Mouse (Mus musculus) stomach, embryonic 14.5 days (tissue): ENCODE data around the gene Cfap44. TPM values are rescaled to one million over a fixed set of nuclear protein-coding genes. Genes with fewer than 3 reads are reported as not detected.

ENCODE experiments used
- ATAC-seq: fragments of 200-750 bp; cut with Nextera tagmentation; 2 replicates; pipeline ENCODE4 v1.8.0; 2017; ENCODE audit warnings: low read depth, moderate TSS enrichment; ENCODE audit not compliant: insufficient number of reproducible peaks, insufficient read depth, low FRiP score
- H3K27ac ChIP-seq: fragments of 300-500 bp; sonication (generic); 2 replicates; pipeline ENCODE4 v1.5.1; 2014; ENCODE audit warnings: mild to moderate bottlenecking, low read length, moderate library complexity, mixed read lengths
- H3K27me3 ChIP-seq: fragments of 300-500 bp; sonication (generic); 2 replicates; pipeline ENCODE4 v1.6.1; 2014; ENCODE audit warnings: low read length, control low read depth, mixed read lengths; ENCODE audit not compliant: control insufficient read depth, insufficient read depth
- H3K36me3 ChIP-seq: fragments of 300-500 bp; sonication (generic); 2 replicates; pipeline ENCODE4 v1.6.1; 2014; ENCODE audit warnings: mild to moderate bottlenecking, control low read depth, low read length, moderate library complexity, mixed read lengths; ENCODE audit not compliant: control insufficient read depth, insufficient read depth
- H3K4me1 ChIP-seq: fragments of 300-500 bp; sonication (generic); 2 replicates; pipeline ENCODE4 v1.6.1; 2014; ENCODE audit warnings: low read length, control low read depth, mixed read lengths; ENCODE audit not compliant: control insufficient read depth, insufficient read depth
- H3K4me2 ChIP-seq: fragments of 300-500 bp; sonication (generic); replicated peaks from 2 replicates; pipeline ENCODE4 v1.6.1; 2014; ENCODE audit warnings: low read depth, low read length, control low read depth
- H3K4me3 ChIP-seq: fragments of 300-500 bp; sonication (generic); 2 replicates; pipeline ENCODE4 v1.5.1; 2014; ENCODE audit warnings: low read depth, low read length, control low read depth
- H3K9ac ChIP-seq: fragments of 300-500 bp; sonication (generic); replicated peaks from 2 replicates; pipeline ENCODE4 v1.6.1; 2014; ENCODE audit warnings: low read depth, mild to moderate bottlenecking, control low read depth, low read length, moderate library complexity, mixed read lengths
- H3K9me3 ChIP-seq: fragments of 300-500 bp; sonication (generic); 2 replicates; pipeline ENCODE4 v1.6.1; 2016; ENCODE audit warnings: low read depth, low read length, control low read depth; ENCODE audit not compliant: control insufficient read depth
- WGBS: fragments of 180-500 bp; shearing (Covaris S2); extraction: QIAGEN DNeasy Blood & Tissue Kit; methylation state at CpG from one replicate; pipeline ENCODE4 v1.1.7; 2014; 5-methylcytosine and 5-hydroxymethylcytosine counted together
- polyA plus RNA-seq: library from polyadenylated mRNA; unstranded; fragments of >200 nt; fragmentation: Nextera tagmentation; extraction: Ambion mirVana; gene quantifications from 2 replicates; pipeline ENCODE4 v1.2.1, GENCODE M21; 2014

The Cfap44 gene
- 0.25 and 0.48 TPM in 2 replicates for polyA plus RNA-seq

- H3K36me3 ChIP-seq: no peaks in the 10 kb centered on the region
- ATAC-seq: peak; percentile 84
- H3K9ac ChIP-seq: no peak within 1 kb of the TSS
- 1% methylated on average over 17 of the region's 17 CpGs for WGBS
- peaks cover 6% of the 10 kb centered on the region; the same call in 1 of the 2 replicates for H3K9me3 ChIP-seq
- peak within 1 kb of the TSS; percentile 17 for H3K4me3 ChIP-seq
- H3K4me1 ChIP-seq: peaks cover 5% of the 10 kb centered on the region; the same call in 1 of the 2 replicates
- H3K27ac ChIP-seq: no peak within 1 kb of the TSS
- no peaks in the 10 kb centered on the region for H3K27me3 ChIP-seq
- H3K4me2 ChIP-seq: peak within 1 kb of the TSS; percentile 49
Observed at GRCm38 (mm10) chr16:44394577-44395243, at the start of gene Cfap44. TSS of gene Cfap44 (plus strand) at chr16:44394796.

DNA sequence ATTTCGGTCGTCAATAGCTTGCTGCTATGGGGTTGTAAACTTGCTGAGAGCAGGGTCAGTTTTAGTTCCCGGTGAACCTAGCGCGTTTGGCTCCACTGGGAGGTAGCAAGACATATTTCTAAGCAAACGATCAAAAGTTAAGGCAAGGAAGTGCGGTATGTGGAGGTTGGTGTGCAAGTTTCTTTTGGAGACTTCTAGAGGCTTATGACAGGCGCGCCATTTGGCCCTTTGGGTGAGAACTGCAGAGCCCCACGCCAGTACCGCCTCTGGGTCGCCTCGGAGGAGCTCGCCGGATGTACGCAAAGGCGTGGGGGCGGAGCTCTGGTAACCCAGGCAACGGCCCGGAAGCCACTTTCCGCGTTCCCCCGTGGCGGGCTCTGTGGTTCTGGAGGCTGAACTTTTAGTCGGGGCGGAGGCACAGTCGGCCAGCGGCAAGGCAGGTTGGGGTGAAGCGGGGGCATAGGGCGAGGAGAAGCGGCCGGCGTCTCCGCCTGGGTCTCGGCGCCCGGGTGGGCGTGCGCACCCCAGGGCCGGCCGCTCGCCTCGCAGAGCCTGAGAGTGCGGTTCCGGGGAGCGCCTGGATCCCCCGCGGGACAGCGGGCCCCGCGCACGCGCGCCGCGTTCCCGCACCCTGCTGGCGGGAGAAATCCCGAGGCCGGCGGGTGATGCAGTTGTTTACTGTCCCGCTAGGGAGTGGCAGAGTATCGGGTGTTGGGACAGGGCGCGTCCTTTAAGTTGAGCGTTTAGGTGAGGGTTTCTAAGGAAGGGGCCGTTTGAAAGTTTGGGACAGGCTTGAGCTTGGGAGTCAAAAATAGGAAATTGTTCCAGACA is 47.3 kb upstream of the Cfap44 start, which contains the start of gene Spice1:
Gene Spice1, plus strand, starts transcription at position 51 of the 831 bp plus-strand sequence.
- peak; percentile 99 for ATAC-seq
- H3K9ac ChIP-seq: peak within 1 kb of the TSS; percentile 67
- no peaks in the 10 kb centered on the region for H3K9me3 ChIP-seq
- H3K27me3 ChIP-seq: no peaks in the 10 kb centered on the region
- peak within 1 kb of the TSS; percentile 79 for H3K4me3 ChIP-seq
- no peaks in the 10 kb centered on the region for H3K36me3 ChIP-seq
- peak within 1 kb of the TSS; percentile 91 for H3K27ac ChIP-seq
- H3K4me2 ChIP-seq: peak within 1 kb of the TSS; percentile 72
- under 1% methylated on average over 60 of the region's 67 CpGs for WGBS
- H3K4me1 ChIP-seq: peaks cover 15% of the 10 kb centered on the region

GRCm38 (mm10) chr16:44349801-44350397 is 44.7 kb upstream of the Cfap44 start:
- Histone ChIP-seq H3K27ac (no peak overlapping the region), H3K27me3 (no peaks in the 10 kb centered on the region), H3K36me3 (no peaks in the 10 kb centered on the region), H3K9me3 (no peaks in the 10 kb centered on the region), H3K9ac (no peak overlapping the region), H3K4me2 (no peak overlapping the region), H3K4me3 (no peak overlapping the region), H3K4me1 (peaks cover 15% of the 10 kb centered on the region)
- no peak for ATAC-seq
- WGBS: 70% methylated on average over 4 of the region's 4 CpGs

DNA sequence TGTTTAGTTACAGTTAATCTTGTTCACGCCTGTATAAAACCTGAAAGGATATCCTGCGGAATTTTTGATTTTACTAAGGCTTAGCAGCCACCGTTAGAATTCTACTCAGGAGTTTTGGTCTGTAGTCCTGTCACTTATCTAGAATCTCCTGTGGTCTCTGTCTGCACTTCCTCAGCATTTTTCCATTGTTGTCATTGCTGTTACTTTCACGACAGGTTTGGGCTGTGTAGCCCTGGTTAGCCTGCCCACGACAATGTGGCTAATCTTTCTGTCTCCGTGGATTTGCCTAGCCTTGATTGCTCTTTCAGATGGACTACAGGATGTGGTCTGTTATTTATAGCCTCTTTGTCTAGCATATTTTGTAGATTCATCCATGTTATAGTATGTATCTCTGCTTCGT is 38.3 kb upstream of the Cfap44 start:
- Histone ChIP-seq H3K27ac (no peak overlapping the region), H3K27me3 (no peaks in the 10 kb centered on the region), H3K36me3 (no peaks in the 10 kb centered on the region; the same call in 1 of the 2 replicates), H3K9ac (no peak overlapping the region), H3K4me3 (no peak overlapping the region), H3K9me3 (no peaks in the 10 kb centered on the region), H3K4me1 (no peaks in the 10 kb centered on the region), H3K4me2 (no peak overlapping the region)
- 64% methylated on average over 7 of the region's 7 CpGs for WGBS
- ATAC-seq: no peak

DNA sequence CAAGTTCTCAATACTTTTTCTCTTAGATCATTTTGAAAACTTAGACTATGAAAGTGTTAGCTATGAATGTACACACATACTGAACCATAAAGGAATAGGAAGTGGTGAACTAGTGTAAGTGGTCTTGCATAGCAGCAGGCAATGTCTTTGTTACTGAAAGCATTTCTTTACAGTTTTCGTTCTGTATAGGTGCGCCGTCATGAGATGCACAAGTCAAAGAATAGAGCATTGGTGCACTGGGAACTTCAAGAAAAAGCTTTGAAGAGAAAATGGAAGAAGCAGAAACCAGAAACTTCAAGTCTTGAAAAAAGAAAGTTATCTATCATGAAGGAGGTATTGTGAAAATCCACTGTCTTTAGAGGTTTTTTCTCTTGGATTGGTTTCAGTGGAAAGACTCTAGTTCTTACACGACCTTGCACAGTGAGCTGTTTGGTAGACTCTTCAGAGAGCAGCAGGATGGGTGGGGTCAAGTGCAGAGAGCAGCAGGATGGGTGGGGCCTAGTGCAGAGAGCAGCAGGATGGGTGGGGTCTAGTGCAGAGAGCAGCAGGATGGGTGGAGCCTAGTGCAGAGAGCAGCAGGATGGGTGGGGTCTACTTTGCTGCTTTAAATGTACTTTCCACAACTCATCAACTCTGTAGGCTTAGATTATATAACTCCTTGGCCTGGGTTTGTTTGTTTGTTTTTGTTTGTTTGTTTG is 36.9 kb upstream of the Cfap44 start:
- Histone ChIP-seq H3K4me3 (no peak overlapping the region), H3K36me3 (no peaks in the 10 kb centered on the region; the same call in 1 of the 2 replicates), H3K27ac (no peak overlapping the region), H3K4me2 (no peak overlapping the region), H3K9ac (no peak overlapping the region), H3K9me3 (no peaks in the 10 kb centered on the region), H3K27me3 (no peaks in the 10 kb centered on the region), H3K4me1 (no peaks in the 10 kb centered on the region)
- 71% methylated on average over 4 of the region's 4 CpGs for WGBS
- ATAC-seq: peak; percentile 79; the same call in 1 of the 2 replicates

DNA sequence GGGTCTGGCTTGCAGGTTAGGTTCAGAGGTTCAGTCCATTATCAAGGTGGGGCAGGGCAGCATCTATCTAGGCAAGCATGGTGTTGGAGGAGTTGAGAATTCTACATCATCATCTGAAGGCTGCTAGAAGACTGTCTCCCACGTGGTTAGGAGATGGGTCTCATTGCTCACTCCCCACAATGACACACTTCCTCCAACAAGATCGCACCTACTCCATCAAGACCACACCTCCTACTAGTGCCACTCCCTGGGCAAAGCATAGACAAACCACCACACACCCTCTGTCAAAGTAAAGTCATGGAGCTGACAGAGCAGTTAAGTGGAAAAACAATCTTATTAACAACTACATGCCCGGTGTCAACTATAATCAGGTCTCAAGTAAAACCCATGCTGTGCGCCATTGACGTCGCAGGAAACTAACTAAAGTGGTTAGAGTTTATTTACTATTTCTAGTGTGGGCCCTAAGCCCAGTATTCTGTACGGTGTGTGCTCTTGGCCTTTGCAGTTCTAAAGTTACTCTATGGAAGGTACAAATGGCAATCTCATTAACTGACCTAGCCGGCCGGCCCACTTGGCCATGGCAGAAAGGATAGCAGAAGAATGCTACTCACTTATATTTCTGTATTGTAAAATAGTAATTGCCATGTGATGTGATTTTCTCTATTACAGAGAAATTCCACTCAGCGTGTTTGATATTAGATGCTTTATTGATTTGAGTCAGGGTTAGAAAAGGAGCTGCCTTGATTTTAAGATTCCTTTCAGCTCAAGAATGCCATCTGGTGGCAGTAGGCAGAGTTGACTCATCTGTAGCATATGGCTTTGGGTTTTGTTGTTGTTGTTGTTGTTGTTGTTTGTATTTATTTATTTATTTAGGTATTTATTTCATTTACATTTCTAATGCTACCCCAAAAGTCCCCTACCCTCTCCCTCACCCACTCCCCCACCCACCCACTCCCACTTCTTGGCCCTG is 32.4 kb upstream of the Cfap44 start:
- no peak for ATAC-seq

DNA sequence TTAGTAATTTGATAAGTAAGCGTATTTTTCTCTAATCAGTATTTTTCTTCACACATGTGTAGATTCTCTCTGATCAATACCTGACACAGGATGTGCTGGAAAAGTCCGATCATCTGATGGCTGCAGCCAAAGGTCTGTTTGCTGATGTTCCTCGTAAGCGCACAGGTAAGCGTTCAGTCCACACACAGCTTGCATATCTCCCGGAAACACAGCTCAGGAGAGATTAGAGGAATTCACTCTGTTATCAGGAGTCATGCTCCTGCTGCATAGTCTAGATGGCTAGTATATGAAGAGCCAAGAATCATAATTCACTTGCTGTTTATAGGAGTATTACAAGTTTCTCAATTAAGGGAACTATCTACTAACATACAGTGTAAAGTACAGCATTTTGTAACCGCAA is 29.1 kb upstream of the Cfap44 start:
- Histone ChIP-seq H3K36me3 (peaks cover under 1% of the 10 kb centered on the region; the same call in 1 of the 2 replicates), H3K27me3 (no peaks in the 10 kb centered on the region), H3K4me2 (no peak overlapping the region), H3K9me3 (no peaks in the 10 kb centered on the region), H3K9ac (no peak overlapping the region), H3K4me1 (no peaks in the 10 kb centered on the region), H3K4me3 (no peak overlapping the region), H3K27ac (no peak overlapping the region)
- WGBS: 80% methylated on average over 7 of the region's 7 CpGs
- no peak for ATAC-seq

More for the DNA sequence above, 32.4 kb upstream of the Cfap44 start:
- Histone ChIP-seq H3K27me3 (no peaks in the 10 kb centered on the region), H3K9ac (no peak overlapping the region), H3K4me2 (no peak overlapping the region), H3K4me3 (no peak overlapping the region), H3K36me3 (no peaks in the 10 kb centered on the region; the same call in 1 of the 2 replicates), H3K9me3 (no peaks in the 10 kb centered on the region), H3K27ac (no peak overlapping the region), H3K4me1 (no peaks in the 10 kb centered on the region)
- WGBS: 87% methylated on average over 10 of the region's 10 CpGs
